Mouse (Mus musculus): Measurements from ENCODE around the gene Ttll7.

GRCm38 (mm10) chr3:146967242-146967641, 115.1 kb downstream of the Ttll7 start:
- TF ChIP-seq CTCF (IDR thresholded peaks at IDR 0.05; ENCODE audit: low read depth): no peak
- no peak for TF ChIP-seq EP300 (IDR thresholded peaks at IDR 0.05; ENCODE audit: low read depth)

Data from liver, embryonic 14.5 days (tissue).